Mouse (Mus musculus): ENCODE data around the gene Elavl4. TPM values are rescaled to one million over a fixed set of nuclear protein-coding genes. Genes with fewer than 3 reads are reported as not detected.

Elavl4 gene
- polyA plus RNA-seq, 2 experiments = 1.1 to 2.8 TPM

DNA sequence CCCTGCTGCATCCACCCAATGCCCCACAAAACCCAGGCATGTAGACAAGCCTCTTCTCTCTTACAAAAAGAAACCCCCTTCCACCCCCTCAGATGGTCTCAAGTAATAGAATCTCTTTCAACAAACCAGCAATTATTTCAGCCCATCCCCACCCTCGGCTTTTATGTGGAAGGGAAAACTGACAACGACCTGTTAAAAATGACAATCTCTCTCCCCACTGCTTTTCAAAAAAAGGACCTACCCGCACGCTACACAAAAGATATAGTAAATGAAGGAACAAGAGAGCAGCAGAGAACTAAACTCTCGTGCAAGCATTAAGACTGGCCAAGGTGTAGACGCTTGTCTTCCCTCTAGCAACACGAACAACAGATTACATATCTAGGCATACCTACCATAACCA is 64.9 kb downstream of the Elavl4 start:
- DNase-seq (ENCODE audit: low spot score) (no peak), ATAC-seq (ENCODE audit: low FRiP score, low read depth) (no peak)
- no peaks in the 10 kb centered on the region for H3K27me3 ChIP-seq (ENCODE audit: control insufficient read depth, insufficient read depth, low read length)
- H3K27ac ChIP-seq (replicated peaks; ENCODE audit: low read depth, low read length) = no peak overlapping the region
- WGBS = 42% methylated on average over 7 of the region's 7 CpGs
- no peak for TF ChIP-seq POLR2A (IDR thresholded peaks at IDR 0.05; ENCODE audit: borderline replicate concordance, extremely low read depth, insufficient read depth, insufficient read length)
- H3K4me3 ChIP-seq (replicated peaks; ENCODE audit: low read length) = 0 out of 2 replicates have a peak overlapping the region, but pooled peaks have one; percentile 9
- no peak overlapping the region for H3K9ac ChIP-seq (ENCODE audit: low read depth, low read length, severe bottlenecking)
- H3K36me3 ChIP-seq (ENCODE audit: control insufficient read depth, insufficient read depth, low read length) = no peaks in the 10 kb centered on the region
- H3K9me3 ChIP-seq (ENCODE audit: control insufficient read depth, low read length) = no peaks in the 10 kb centered on the region
- H3K4me1 ChIP-seq (ENCODE audit: control insufficient read depth, insufficient read depth, low read length) = peaks cover 17% of the 10 kb centered on the region; the same call in 1 of the 2 replicates
- H3K4me2 ChIP-seq (replicated peaks; ENCODE audit: low read depth, low read length, severe bottlenecking) = peak overlapping the region; percentile 30; the same call in 1 of the 2 replicates

DNA sequence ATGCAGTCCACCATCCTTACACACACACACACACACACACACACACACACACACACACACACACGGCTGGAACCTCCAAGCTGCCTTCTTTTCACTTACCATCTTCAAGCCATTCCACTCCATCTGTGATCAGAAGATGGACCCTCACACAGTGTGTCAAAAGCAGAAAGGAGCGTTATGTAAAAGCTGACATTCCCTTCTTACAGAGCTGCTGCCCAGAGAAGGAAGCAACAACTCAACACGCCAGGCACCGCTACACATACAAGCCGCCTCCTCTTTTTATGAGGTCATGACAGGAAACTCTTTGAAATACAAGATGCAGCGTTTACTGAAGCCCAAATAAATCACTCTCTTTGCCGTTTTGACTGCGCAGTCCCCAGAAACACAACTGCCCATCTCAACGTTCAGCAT is 65.3 kb downstream of the Elavl4 start:
- DNase-seq (ENCODE audit: low spot score) = no peak
- no peak for ATAC-seq (ENCODE audit: low FRiP score, low read depth)
- no peak for TF ChIP-seq POLR2A (IDR thresholded peaks at IDR 0.05; ENCODE audit: borderline replicate concordance, extremely low read depth, insufficient read depth, insufficient read length)
- no peak overlapping the region for H3K9ac ChIP-seq (ENCODE audit: low read depth, low read length, severe bottlenecking)
- H3K27me3 ChIP-seq (ENCODE audit: control insufficient read depth, insufficient read depth, low read length) = no peaks in the 10 kb centered on the region
- peak overlapping the region; percentile 30 for H3K4me2 ChIP-seq (replicated peaks; ENCODE audit: low read depth, low read length, severe bottlenecking)
- H3K4me1 ChIP-seq (ENCODE audit: control insufficient read depth, insufficient read depth, low read length) = peaks cover 17% of the 10 kb centered on the region; the same call in 1 of the 2 replicates
- H3K36me3 ChIP-seq (ENCODE audit: control insufficient read depth, insufficient read depth, low read length) = no peaks in the 10 kb centered on the region
- WGBS = 4% methylated on average over 9 of the region's 9 CpGs
- no peak overlapping the region for H3K27ac ChIP-seq (replicated peaks; ENCODE audit: low read depth, low read length)
- peak overlapping the region; percentile 9 for H3K4me3 ChIP-seq (replicated peaks; ENCODE audit: low read length)
- no peaks in the 10 kb centered on the region for H3K9me3 ChIP-seq (ENCODE audit: control insufficient read depth, low read length)

DNA sequence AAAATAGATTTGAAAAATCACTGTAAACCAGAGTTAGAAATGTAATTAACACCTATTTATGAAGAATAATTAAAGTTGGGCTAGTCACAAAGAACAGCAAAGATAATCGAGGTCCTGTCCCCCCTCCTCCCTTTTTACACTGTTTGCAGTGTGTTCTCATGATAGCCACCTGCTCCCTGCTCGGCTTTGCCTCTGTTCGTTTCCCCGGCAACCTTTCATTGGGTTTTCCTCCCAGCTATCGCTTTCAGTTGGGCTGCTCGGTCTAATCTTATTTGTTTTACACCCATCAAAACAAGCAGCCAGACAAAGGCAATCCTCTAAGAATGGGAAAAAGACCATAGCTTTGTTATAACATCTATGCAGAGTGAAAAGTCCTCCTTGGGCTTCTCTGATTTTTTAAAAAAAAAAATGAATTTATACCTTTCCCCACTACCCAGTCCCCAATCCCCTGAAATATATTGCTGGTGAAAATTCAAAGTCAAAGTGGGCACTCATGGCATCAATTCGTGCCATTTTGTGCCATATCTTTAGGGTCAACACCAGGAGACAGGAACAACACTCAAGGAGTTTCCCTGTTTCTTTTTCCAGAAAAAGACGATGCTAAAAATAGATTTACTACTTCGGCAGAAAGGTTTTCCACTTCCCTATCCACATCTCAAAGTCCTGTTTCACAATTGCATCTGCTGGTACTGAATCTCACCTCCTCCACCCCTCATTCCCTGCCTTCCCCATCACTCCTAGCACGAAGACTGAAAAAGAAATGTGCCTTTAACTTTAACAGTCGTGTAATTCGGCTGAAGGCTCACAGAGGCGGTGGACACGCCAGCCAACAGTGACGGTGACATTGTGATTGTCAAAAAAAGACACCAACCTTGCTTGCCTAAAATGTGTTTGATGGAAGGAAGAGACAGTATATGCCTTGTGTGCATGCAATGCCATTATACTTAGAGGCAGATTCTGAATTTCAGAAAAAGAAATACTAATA is 66.1 kb downstream of the Elavl4 start:
- Histone ChIP-seq H3K4me1 (ENCODE audit: control insufficient read depth, insufficient read depth, low read length) (peaks cover 17% of the 10 kb centered on the region; the same call in 1 of the 2 replicates), H3K4me2 (replicated peaks; ENCODE audit: low read depth, low read length, severe bottlenecking) (peak overlapping the region; percentile 30), H3K4me3 (replicated peaks; ENCODE audit: low read length) (no peak overlapping the region; the same call in 1 of the 2 replicates), H3K36me3 (ENCODE audit: control insufficient read depth, insufficient read depth, low read length) (no peaks in the 10 kb centered on the region), H3K27me3 (ENCODE audit: control insufficient read depth, insufficient read depth, low read length) (no peaks in the 10 kb centered on the region), H3K27ac (replicated peaks; ENCODE audit: low read depth, low read length) (no peak overlapping the region), H3K9me3 (ENCODE audit: control insufficient read depth, low read length) (no peaks in the 10 kb centered on the region), H3K9ac (ENCODE audit: low read depth, low read length, severe bottlenecking) (no peak overlapping the region)
- no peak for TF ChIP-seq POLR2A (IDR thresholded peaks at IDR 0.05; ENCODE audit: borderline replicate concordance, extremely low read depth, insufficient read depth, insufficient read length)
- DNase-seq (ENCODE audit: low spot score) (no peak), ATAC-seq (ENCODE audit: low FRiP score, low read depth) (no peak)
- 17% methylated on average over 15 of the region's 15 CpGs for WGBS

DNA sequence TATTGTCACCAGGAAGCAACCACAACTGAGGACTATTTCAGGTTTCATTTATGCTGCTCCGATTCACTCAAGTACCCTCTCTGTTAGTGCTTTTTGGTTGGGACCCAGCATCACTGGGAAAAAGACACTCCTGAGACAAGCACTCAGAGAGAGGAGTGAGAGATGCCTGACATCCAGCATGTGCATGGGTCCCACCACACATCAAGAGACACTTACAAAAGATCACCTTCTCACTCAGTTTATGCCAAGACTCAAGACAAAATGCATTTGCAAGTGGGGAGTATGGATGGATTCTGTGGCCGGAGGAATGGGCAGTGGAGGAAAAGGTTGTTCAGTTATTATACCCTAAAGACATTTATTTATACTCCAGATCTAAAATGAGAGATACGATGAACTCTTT is 67.3 kb downstream of the Elavl4 start:
- H3K4me3 ChIP-seq (replicated peaks; ENCODE audit: low read length) = no peak overlapping the region
- no peaks in the 10 kb centered on the region for H3K27me3 ChIP-seq (ENCODE audit: control insufficient read depth, insufficient read depth, low read length)
- H3K4me1 ChIP-seq (ENCODE audit: control insufficient read depth, insufficient read depth, low read length) = peaks cover 17% of the 10 kb centered on the region; the same call in 1 of the 2 replicates
- no peak for TF ChIP-seq POLR2A (IDR thresholded peaks at IDR 0.05; ENCODE audit: borderline replicate concordance, extremely low read depth, insufficient read depth, insufficient read length)
- no peak overlapping the region for H3K4me2 ChIP-seq (replicated peaks; ENCODE audit: low read depth, low read length, severe bottlenecking)
- DNase-seq (ENCODE audit: low spot score) (no peak), ATAC-seq (ENCODE audit: low FRiP score, low read depth) (no peak)
- 75% methylated on average over 3 of the region's 3 CpGs for WGBS
- no peaks in the 10 kb centered on the region for H3K36me3 ChIP-seq (ENCODE audit: control insufficient read depth, insufficient read depth, low read length)
- H3K27ac ChIP-seq (replicated peaks; ENCODE audit: low read depth, low read length) = no peak overlapping the region
- H3K9me3 ChIP-seq (ENCODE audit: control insufficient read depth, low read length) = no peaks in the 10 kb centered on the region
- no peak overlapping the region for H3K9ac ChIP-seq (ENCODE audit: low read depth, low read length, severe bottlenecking)

DNA sequence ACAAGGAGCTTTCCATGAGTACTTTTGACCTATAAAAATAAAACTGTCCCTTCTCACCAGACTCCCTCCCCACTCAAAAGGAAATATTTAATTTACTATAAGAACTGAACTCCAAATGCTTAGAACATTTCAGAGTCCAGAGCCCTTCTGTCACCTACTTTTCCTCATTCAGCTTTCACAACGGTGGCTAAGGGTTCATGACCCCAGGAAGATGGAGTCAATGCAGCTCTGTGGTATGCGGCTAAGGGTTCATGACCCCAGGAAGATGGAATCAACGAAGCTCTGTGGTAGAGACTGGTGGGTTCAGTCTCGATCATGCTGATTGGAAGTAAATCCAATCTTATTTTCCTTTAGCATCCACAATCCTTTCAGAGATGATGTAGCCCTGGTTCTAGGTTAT is 81.7 kb downstream of the Elavl4 start:
- H3K9me3 ChIP-seq (ENCODE audit: control insufficient read depth, low read length) = no peaks in the 10 kb centered on the region
- no peaks in the 10 kb centered on the region for H3K36me3 ChIP-seq (ENCODE audit: control insufficient read depth, insufficient read depth, low read length)
- no peak overlapping the region for H3K4me3 ChIP-seq (replicated peaks; ENCODE audit: low read length)
- no peak for TF ChIP-seq POLR2A (IDR thresholded peaks at IDR 0.05; ENCODE audit: borderline replicate concordance, extremely low read depth, insufficient read depth, insufficient read length)
- H3K4me2 ChIP-seq (replicated peaks; ENCODE audit: low read depth, low read length, severe bottlenecking) = no peak overlapping the region
- H3K27ac ChIP-seq (replicated peaks; ENCODE audit: low read depth, low read length) = no peak overlapping the region
- WGBS = 39% methylated on average over 4 of the region's 4 CpGs
- ATAC-seq (ENCODE audit: low FRiP score, low read depth) (no peak), DNase-seq (ENCODE audit: low spot score) (no peak)
- H3K27me3 ChIP-seq (ENCODE audit: control insufficient read depth, insufficient read depth, low read length) = no peaks in the 10 kb centered on the region
- H3K4me1 ChIP-seq (ENCODE audit: control insufficient read depth, insufficient read depth, low read length) = no peaks in the 10 kb centered on the region
- H3K9ac ChIP-seq (ENCODE audit: low read depth, low read length, severe bottlenecking) = no peak overlapping the region

Measured in limb, embryonic 14.5 days (tissue).